Mouse (Mus musculus) layer of hippocampus, adult 2 months (tissue): ENCODE results near the gene Clic3. TPM values are rescaled to one million over a fixed set of nuclear protein-coding genes. Genes with fewer than 3 reads are reported as not detected.

Experiments
- DNase-seq, 2 experiments: peaks; one replicate each; pipeline ENCODE4 v3.0.0; 2022; ENCODE audit warnings: low spot score in 2 of 2
- H3K27ac ChIP-seq: fragments of 200-600 bp; 2 replicates; pipeline ENCODE4 v1.8.1; 2022
- H3K4me3 ChIP-seq: fragments of 200-600 bp; 2 replicates; pipeline ENCODE4 v1.8.1; 2022; ENCODE audit warnings: mild to moderate bottlenecking
- CTCF ChIP-seq: fragments of 200-600 bp; conservative IDR thresholded peaks from 2 replicates; pipeline ENCODE4 v1.8.1; 2022; ENCODE audit warnings: antibody characterized with exemption, mild to moderate bottlenecking, moderate library complexity
- microRNA-seq, 2 experiments: library from miRNA; unstranded; fragments of <30 nt; microRNA quantifications; one replicate each; pipeline ENCODE4 v1.2.0; 2021
- total RNA-seq, 2 experiments: library from RNA; stranded (reverse); gene quantifications; 2 replicates each; pipeline ENCODE4 v1.2.3; 2021

Gene Clic3
- total RNA-seq, 2 experiments from 2014 or later: 0.49 TPM; not detected in 1

- Histone ChIP-seq H3K27ac (no peak overlapping the region), H3K4me3 (no peak overlapping the region)
- DNase-seq: no peak
- 0 out of 2 replicates have a peak, but pooled peaks have one; percentile 12 for TF ChIP-seq CTCF
Observed at GRCm38 (mm10) chr2:25498622-25499478, 42.2 kb downstream of the Clic3 start.

- Histone ChIP-seq H3K4me3 (peak overlapping the region; percentile 68), H3K27ac (peak overlapping the region; percentile 90)
- no peak for DNase-seq
- no peak for TF ChIP-seq CTCF
Observed at GRCm38 (mm10) chr2:25500071-25500575, 43.5 kb downstream of the Clic3 start.

- H3K27ac ChIP-seq: peak within 1 kb of the TSS; percentile 96
- TF ChIP-seq CTCF: no peak
- H3K4me3 ChIP-seq: peak within 1 kb of the TSS; percentile 68
- peak; percentile 75 to 88 for DNase-seq
Observed at GRCm38 (mm10) chr2:25500576-25501405, 44.2 kb downstream of the Clic3 start, which contains the start of gene Fbxw5. Fbxw5 (plus strand) TSS chr2:25500750.

DNA sequence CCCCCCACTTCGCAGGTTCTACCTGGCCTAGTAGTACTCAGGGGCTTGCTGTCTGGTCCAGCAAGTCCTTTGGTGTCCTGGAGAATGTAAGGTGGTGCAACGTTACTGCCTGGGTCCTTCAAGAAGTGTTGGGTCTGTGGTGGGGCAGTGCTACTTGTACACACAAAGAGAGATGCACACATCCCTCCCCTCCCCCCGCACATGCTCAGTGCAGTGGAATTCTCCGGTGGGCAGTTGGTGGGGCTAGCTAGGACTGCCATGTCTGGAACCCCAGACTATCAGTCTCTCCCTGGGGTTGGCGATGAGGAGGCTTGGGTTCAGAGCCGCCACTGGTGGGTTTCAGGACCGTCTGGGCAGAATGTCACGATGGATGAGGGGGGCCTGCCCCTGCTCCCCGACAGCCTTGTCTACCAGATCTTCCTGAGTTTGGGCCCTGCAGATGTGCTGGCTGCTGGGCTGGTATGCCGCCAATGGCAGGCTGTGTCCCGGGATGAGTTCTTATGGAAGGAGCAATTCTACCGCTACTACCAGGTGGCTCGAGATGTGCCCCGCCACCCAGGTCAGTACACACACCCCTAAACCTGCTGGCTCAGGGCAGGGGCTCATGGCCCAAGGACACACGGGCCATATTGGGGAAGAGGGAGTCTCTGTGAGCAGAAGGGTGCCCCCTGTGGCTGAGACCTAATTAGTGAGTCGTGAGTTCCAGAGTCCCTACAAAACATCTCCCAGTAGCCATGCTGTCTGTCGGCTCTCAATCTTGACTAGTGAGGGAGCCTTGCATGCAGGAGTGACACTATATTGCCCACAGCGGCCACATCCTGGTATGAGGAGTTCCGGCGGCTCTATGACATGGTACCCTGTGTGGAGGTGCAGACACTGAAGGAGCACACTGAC is 45.2 kb downstream of the Clic3 start, which contains the start of gene C8g:
C8g (minus strand) TSS at position 127 of the 894 bp plus-strand sequence.
- peak within 1 kb of the TSS; percentile 96 for H3K27ac ChIP-seq
- peak; percentile 34 for TF ChIP-seq CTCF
- no peak for DNase-seq
- H3K4me3 ChIP-seq: peak within 1 kb of the TSS; percentile 68

DNA sequence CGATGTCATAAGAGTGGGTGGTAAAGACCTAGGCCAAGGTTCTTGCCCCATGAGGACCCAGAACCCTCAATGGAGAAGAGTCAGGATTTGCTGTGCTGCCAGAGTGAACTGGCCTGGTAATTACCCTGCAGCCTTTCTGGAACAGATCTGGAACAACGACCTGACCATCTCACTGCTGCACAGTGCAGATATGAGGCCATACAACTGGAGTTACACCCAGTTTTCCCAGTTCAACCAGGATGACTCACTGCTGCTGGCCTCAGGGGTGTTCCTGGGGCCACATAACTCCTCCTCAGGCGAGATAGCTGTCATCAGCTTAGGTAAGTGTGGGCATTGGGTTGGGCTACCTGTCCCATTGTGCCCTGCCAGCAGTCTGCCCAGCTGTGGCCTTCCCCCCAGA is 46.1 kb downstream of the Clic3 start:
- Histone ChIP-seq H3K27ac (no peak overlapping the region), H3K4me3 (no peak overlapping the region)
- TF ChIP-seq CTCF: no peak
- DNase-seq: no peak

- Histone ChIP-seq H3K27ac (no peak overlapping the region), H3K4me3 (no peak overlapping the region)
- DNase-seq: no peak
- TF ChIP-seq CTCF: no peak
Observed at GRCm38 (mm10) chr2:25504538-25504937, 47.9 kb downstream of the Clic3 start.

GRCm38 (mm10) chr2:25505000-25505399 is 48.4 kb downstream of the Clic3 start:
- TF ChIP-seq CTCF: no peak
- no peak for DNase-seq
- H3K27ac ChIP-seq: no peak overlapping the region
- no peak overlapping the region for H3K4me3 ChIP-seq

DNA sequence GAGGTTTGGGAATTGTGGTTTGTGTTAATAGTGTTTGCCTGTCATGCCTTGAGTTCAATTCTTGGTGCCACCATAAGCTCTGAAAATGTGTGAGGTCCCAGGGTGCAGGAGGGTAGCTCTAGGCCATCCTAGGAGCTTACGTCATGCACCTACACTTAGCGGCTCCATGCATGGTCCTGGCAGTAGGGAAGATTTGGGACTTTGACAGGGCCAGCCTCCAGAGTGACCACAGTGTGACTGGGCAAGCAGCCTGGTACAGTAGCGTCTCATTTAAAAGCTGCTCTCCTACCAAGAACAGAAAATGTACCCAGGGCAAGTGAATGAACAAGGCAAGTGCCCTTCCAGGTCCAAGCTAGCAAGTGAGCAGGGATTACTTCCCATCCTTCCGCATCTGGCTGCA is 49.2 kb downstream of the Clic3 start:
- H3K4me3 ChIP-seq: no peak overlapping the region
- no peak overlapping the region for H3K27ac ChIP-seq
- no peak for DNase-seq
- no peak for TF ChIP-seq CTCF

DNA sequence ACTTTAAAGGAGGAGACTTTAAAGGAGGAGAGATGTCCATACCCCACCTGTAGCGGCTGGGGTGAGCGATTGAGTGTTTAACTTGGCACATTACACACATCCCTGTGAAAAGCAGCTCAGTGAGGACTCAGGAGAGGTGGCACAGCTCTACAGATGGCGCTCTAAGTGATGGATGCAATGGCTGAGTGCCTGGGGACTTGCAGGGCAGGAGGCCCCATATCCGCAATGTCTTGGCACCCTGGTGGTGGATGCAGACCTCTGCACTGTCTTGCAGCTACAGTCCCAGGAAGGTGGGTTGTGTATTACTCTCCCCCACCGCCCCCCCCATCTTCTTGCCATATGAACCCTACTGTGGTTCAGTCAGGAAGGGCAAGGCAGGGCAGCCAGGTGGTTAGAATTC is 50.3 kb downstream of the Clic3 start:
- H3K27ac ChIP-seq: no peak overlapping the region
- H3K4me3 ChIP-seq: no peak overlapping the region
- DNase-seq: no peak
- peak; percentile 49 for TF ChIP-seq CTCF

Small RNAs within 50 kb of the gene (microRNA-seq; reads per million reads assigned to microRNA genes)
- 4.4 to 5.4 reads per million in 2 experiments for gene Mir3087

Other genes with a start within 250 kb of the Clic3 start
- gene Nelfb, start 245.3 kb upstream of the Clic3 start, total RNA-seq: 10 to 100 TPM; 57.0 to 58.5 TPM
- gene Stpg3, start 242.2 kb upstream of the Clic3 start, total RNA-seq: under 1 TPM in 1 of 2 experiments, not detected in 1; 0.33 TPM
- not detected for gene Fam166a, start 238.1 kb upstream of the Clic3 start, total RNA-seq
- 100 to 1,000 TPM; 305 to 309 TPM for gene Tubb4b, start 232.1 kb upstream of the Clic3 start, total RNA-seq
- gene Slc34a3, start 222.5 kb upstream of the Clic3 start, total RNA-seq: not detected
- not detected for gene Rnf224, start 220.1 kb upstream of the Clic3 start, total RNA-seq
- 100 to 1,000 TPM; 228 to 232 TPM for gene Rnf208, start 214.6 kb upstream of the Clic3 start, total RNA-seq
- not detected for gene Cysrt1, start 214.4 kb upstream of the Clic3 start, total RNA-seq
- 1 to 10 TPM; 2.2 to 2.4 TPM for gene AL732309.1, start 210.0 kb upstream of the Clic3 start, total RNA-seq
- gene Tmem203, start 201.4 kb upstream of the Clic3 start, total RNA-seq: 10 to 100 TPM; 35.1 to 35.8 TPM
- gene Tprn, start 194.2 kb upstream of the Clic3 start, total RNA-seq: 10 to 100 TPM; 21.5 to 23.8 TPM
- 10 to 100 TPM; 64.5 to 69.3 TPM for gene Ssna1, start 184.4 kb upstream of the Clic3 start, total RNA-seq
- 10 to 100 TPM; 84.6 to 84.7 TPM for gene Anapc2, start 184.4 kb upstream of the Clic3 start, total RNA-seq
- not detected for gene Tmem210, start 168.7 kb upstream of the Clic3 start, total RNA-seq
- gene Lrrc26, start 166.9 kb upstream of the Clic3 start, total RNA-seq: not detected
- 100 to 1,000 TPM; 443 to 449 TPM for gene Grin1, start 137.7 kb upstream of the Clic3 start, total RNA-seq
- gene Man1b1, start 124.5 kb upstream of the Clic3 start, total RNA-seq: 10 to 100 TPM; 56.4 to 58.0 TPM
- 10 to 100 TPM; 32.1 to 36.2 TPM for gene Dpp7, start 100.5 kb upstream of the Clic3 start, total RNA-seq
- gene Uap1l1, start 91.2 kb upstream of the Clic3 start, total RNA-seq: 10 to 100 TPM; 14.6 to 19.8 TPM
- gene Sapcd2, start 84.5 kb upstream of the Clic3 start, total RNA-seq: 1 to 10 TPM; 3.0 to 4.0 TPM
- 10 to 100 TPM; 14.6 to 16.6 TPM for gene Entpd2, start 61.0 kb upstream of the Clic3 start, total RNA-seq
- gene Npdc1, start 57.5 kb upstream of the Clic3 start, total RNA-seq: 100 to 1,000 TPM; 429 to 433 TPM
- gene Fut7, start 33.6 kb upstream of the Clic3 start, total RNA-seq: under 1 TPM in 1 of 2 experiments, not detected in 1; 0.37 TPM
- gene Abca2, start 28.1 kb upstream of the Clic3 start, total RNA-seq: 100 to 1,000 TPM; 159 to 167 TPM
- gene Paxx, start 4.3 kb downstream of the Clic3 start, total RNA-seq: 10 to 100 TPM; 55.7 to 62.1 TPM
- 100 to 1,000 TPM; 541 to 735 TPM for gene Ptgds, start 13.2 kb downstream of the Clic3 start, total RNA-seq
- not detected for gene Lcn12, start 37.1 kb downstream of the Clic3 start, total RNA-seq
- gene Fbxw5, start 43.9 kb downstream of the Clic3 start, total RNA-seq: 100 to 1,000 TPM; 109 to 120 TPM
- 1 to 10 TPM in 1 of 2 experiments, under 1 TPM in 1; 0.97 to 1.5 TPM for gene C8g, start 44.9 kb downstream of the Clic3 start, total RNA-seq
- 10 to 100 TPM; 10.9 to 12.0 TPM for gene Traf2, start 90.1 kb downstream of the Clic3 start, total RNA-seq
- 100 to 1,000 TPM; 193 to 200 TPM for gene Edf1, start 101.0 kb downstream of the Clic3 start, total RNA-seq
- 1 to 10 TPM; 2.8 to 3.5 TPM for gene Mamdc4, start 118.0 kb downstream of the Clic3 start, total RNA-seq
- gene Phpt1, start 118.4 kb downstream of the Clic3 start, total RNA-seq: 10 to 100 TPM; 59.1 to 67.5 TPM
- 100 to 1,000 TPM; 106 to 120 TPM for gene Ajm1, start 124.9 kb downstream of the Clic3 start, total RNA-seq
- 100 to 1,000 TPM; 149 to 151 TPM for gene Rabl6, start 151.7 kb downstream of the Clic3 start, total RNA-seq
- gene Ccdc183, start 160.8 kb downstream of the Clic3 start, total RNA-seq: not detected
- 10 to 100 TPM; 14.1 to 15.4 TPM for gene Tmem141, start 165.2 kb downstream of the Clic3 start, total RNA-seq
- gene Fcna, start 171.2 kb downstream of the Clic3 start, total RNA-seq: under 1 TPM; 0.79 TPM
- not detected for gene Lcn8, start 196.3 kb downstream of the Clic3 start, total RNA-seq
- not detected for gene Lcn5, start 201.1 kb downstream of the Clic3 start, total RNA-seq
- not detected for gene Lcn6, start 219.9 kb downstream of the Clic3 start, total RNA-seq
- gene Lcn10, start 225.9 kb downstream of the Clic3 start, total RNA-seq: not detected
- not detected for gene Obp2a, start 243.2 kb downstream of the Clic3 start, total RNA-seq
- gene Bmyc, start 249.9 kb downstream of the Clic3 start, total RNA-seq: 10 to 100 TPM; 83.7 to 88.9 TPM